ENCODE assay signal across 8 mouse cellular contexts in genomic region chr19:25672101-25672950, GRCm38 (mm10). TPM values are rescaled to one million over a fixed set of nuclear protein-coding genes. Genes with fewer than 3 reads are reported as not detected.
DNase-seq lines count a peak whose midpoint lies in the region; ATAC-seq lines count a peak whose summit lies in the region.

TSS of gene Dmrt2 (plus strand) at chr19:25672411.

- H3K27me3 ChIP-seq in intestine, embryonic 14.5 days (replicated peaks; ENCODE audit: control insufficient read depth, insufficient read depth, low read length): peaks cover 100% of the 10 kb centered on the region
- peaks cover 96% of the 10 kb centered on the region for H3K27me3 ChIP-seq in limb, embryonic 12.5 days
- H3K27me3 ChIP-seq in midbrain, embryonic 11.5 days (ENCODE audit: control insufficient read depth, insufficient read depth, low read length): peaks cover 95% of the 10 kb centered on the region

- under 1% methylated on average over 44 of the region's 44 CpGs for WGBS in intestine, embryonic 14.5 days
- 0% methylated on average over 44 of the region's 44 CpGs for WGBS in limb, embryonic 12.5 days
- 0% methylated on average over 44 of the region's 44 CpGs for WGBS in midbrain, embryonic 11.5 days

- peaks cover 6% of the 10 kb centered on the region; the same call in 1 of the 2 replicates for H3K4me1 ChIP-seq in intestine, embryonic 14.5 days (replicated peaks; ENCODE audit: control insufficient read depth, insufficient read depth, low read length)
- peaks cover 16% of the 10 kb centered on the region for H3K4me1 ChIP-seq in limb, embryonic 12.5 days (replicated peaks)
- peaks cover 10% of the 10 kb centered on the region; the same call in 1 of the 2 replicates for H3K4me1 ChIP-seq in midbrain, embryonic 11.5 days (ENCODE audit: control insufficient read depth, insufficient read depth, low read length)

- ATAC-seq in intestine, embryonic 14.5 days (replicated peaks; ENCODE audit: low FRiP score, low TSS enrichment, low read depth): peak; percentile 96
- peak; percentile 95 for ATAC-seq in limb, embryonic 12.5 days (ENCODE audit: insufficient number of reproducible peaks, insufficient read depth, low FRiP score, low TSS enrichment, low read depth)
- ATAC-seq in midbrain, embryonic 11.5 days (ENCODE audit: low FRiP score): peak; percentile 99
- ATAC-seq in erythroid progenitor cell, adult 5-6 weeks (replicated peaks; ENCODE audit: low FRiP score, poor library complexity, severe bottlenecking): no peak

- peak; percentile 82 for DNase-seq in adrenal gland, postnatal 25 days
- peak; percentile 94 for DNase-seq in embryo, embryonic 10 days (ENCODE audit: low spot score)
- DNase-seq in gonadal fat pad, adult 2 months (ENCODE audit: low read depth): no peak
- peak; percentile 86 for DNase-seq in intestine, embryonic 14.5 days (ENCODE audit: low spot score)
- peak; percentile 98 for DNase-seq in midbrain, embryonic 11.5 days (ENCODE audit: low spot score, missing footprints)
- peak; percentile 39 to 68 for DNase-seq in spleen, postnatal 4 days (ENCODE audit: low spot score in 2 of 2)

- H3K4me3 ChIP-seq in intestine, embryonic 14.5 days (ENCODE audit: low read depth, low read length): peak within 1 kb of the TSS; percentile 32
- H3K4me3 ChIP-seq in limb, embryonic 12.5 days (replicated peaks): peak within 1 kb of the TSS; percentile 51
- H3K4me3 ChIP-seq in midbrain, embryonic 11.5 days (ENCODE audit: low read depth, low read length): peak within 1 kb of the TSS; percentile 37

- H3K4me2 ChIP-seq in intestine, embryonic 14.5 days (ENCODE audit: low read length): peak within 1 kb of the TSS; percentile 53
- H3K4me2 ChIP-seq in limb, embryonic 12.5 days: peak within 1 kb of the TSS; percentile 73
- H3K4me2 ChIP-seq in midbrain, embryonic 11.5 days: peak within 1 kb of the TSS; percentile 76

- no peak within 1 kb of the TSS for H3K9ac ChIP-seq in intestine, embryonic 14.5 days (ENCODE audit: low read length)
- H3K9ac ChIP-seq in limb, embryonic 12.5 days (replicated peaks): peak within 1 kb of the TSS; percentile 55
- peak within 1 kb of the TSS; percentile 44; the same call in 1 of the 2 replicates for H3K9ac ChIP-seq in midbrain, embryonic 11.5 days (ENCODE audit: low read length)

- H3K36me3 ChIP-seq in intestine, embryonic 14.5 days (ENCODE audit: control insufficient read depth, insufficient read depth, low read length): no peaks in the 10 kb centered on the region
- no peaks in the 10 kb centered on the region for H3K36me3 ChIP-seq in limb, embryonic 12.5 days
- no peaks in the 10 kb centered on the region for H3K36me3 ChIP-seq in midbrain, embryonic 11.5 days (ENCODE audit: control insufficient read depth, insufficient read depth, low read length)

- H3K27ac ChIP-seq in intestine, embryonic 14.5 days (ENCODE audit: low read depth): no peak within 1 kb of the TSS
- no peak within 1 kb of the TSS for H3K27ac ChIP-seq in limb, embryonic 12.5 days
- H3K27ac ChIP-seq in midbrain, embryonic 11.5 days (ENCODE audit: low read depth, low read length): no peak within 1 kb of the TSS

- no peaks in the 10 kb centered on the region for H3K9me3 ChIP-seq in intestine, embryonic 14.5 days (ENCODE audit: control insufficient read depth, low read length)
- no peaks in the 10 kb centered on the region for H3K9me3 ChIP-seq in limb, embryonic 12.5 days
- H3K9me3 ChIP-seq in midbrain, embryonic 11.5 days (ENCODE audit: control insufficient read depth, low read length): no peaks in the 10 kb centered on the region

RNA-seq across cellular contexts. Expression of gene Dmrt2, which starts in this region (rescaled TPM):
- total RNA-seq in adrenal gland, postnatal 25 days (2021): 4.2 and 6.1 TPM in 2 replicates
- polyA plus RNA-seq in gonadal fat pad, adult 2 months (2012; rRNA removed): 18.6 and 38.1 TPM in 2 replicates
- 0.18 TPM in 1 of 2 replicates, not detected in the other for polyA plus RNA-seq in intestine, embryonic 14.5 days (2014; fragmentation: Nextera tagmentation; extraction: Ambion mirVana)
- polyA plus RNA-seq in limb, embryonic 12.5 days (2016; fragmentation: Nextera tagmentation; extraction: Ambion mirVana): 14.2 and 20.7 TPM in 2 replicates
- 0.20 TPM in 1 of 2 replicates, not detected in the other for polyA plus RNA-seq in midbrain, embryonic 11.5 days (2014; fragmentation: Nextera tagmentation; extraction: Ambion mirVana)
- total RNA-seq in erythroid progenitor cell, adult 5-6 weeks (2015; ENCODE audit: low replicate concordance): not detected in 2 replicates
- total RNA-seq in erythroid progenitor cell, adult 5-6 weeks (2017; ENCODE audit: low replicate concordance): not detected in 2 replicates

Comparison
In these comparisons a context has a peak if more than half of its experiments do, and no peak if none do; other contexts are left out.
1. RNA of gene Dmrt2 (polyA plus RNA-seq): 18.6 to 38.1 TPM in gonadal fat pad, adult 2 months and 14.2 to 20.7 TPM in limb, embryonic 12.5 days; 0.20 TPM in midbrain, embryonic 11.5 days and 0.18 TPM in intestine, embryonic 14.5 days; every median in the first group is over 10 times any median in the second.
2. Peak in DNase-seq, ATAC-seq, H3K4me3 ChIP-seq and H3K4me2 ChIP-seq in intestine, embryonic 14.5 days; RNA of the gene not detected or under 1 TPM.
3. Peak in DNase-seq, ATAC-seq, H3K4me3 ChIP-seq, H3K9ac ChIP-seq and H3K4me2 ChIP-seq in midbrain, embryonic 11.5 days; RNA of the gene not detected or under 1 TPM.
4. Peak in every context shown above with its lines, with median percentiles within 50 percentile points of each other: H3K4me2 ChIP-seq and H3K4me3 ChIP-seq.